Mouse (Mus musculus): ENCODE results near the gene Nccrp1.

Gene Nccrp1

DNA sequence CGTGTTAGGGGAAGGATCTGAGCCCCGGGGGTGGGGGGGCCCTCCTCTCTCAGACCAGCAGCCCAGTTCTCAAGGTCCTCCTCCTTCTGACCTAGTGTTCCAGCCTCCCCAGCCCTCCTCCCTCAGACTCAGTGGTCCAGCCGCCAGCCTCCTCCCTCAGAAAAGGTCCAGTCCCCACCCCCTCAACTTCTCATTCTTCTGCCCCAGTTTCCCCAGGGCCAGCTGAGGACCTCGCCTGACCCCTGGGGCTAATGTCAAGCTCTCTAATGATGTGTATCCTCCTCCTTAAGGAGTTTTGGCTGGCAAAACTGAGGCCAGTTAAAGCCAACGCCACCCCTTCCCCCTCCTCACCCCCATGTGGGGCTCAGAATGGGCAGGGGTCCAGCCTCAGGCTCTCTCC, at the start of gene Nccrp1:
TSS of gene Nccrp1 (minus strand) at position 101 of the 400 bp plus-strand sequence.
- no peak for DNase-seq (ENCODE audit: low read depth, low spot score)

DNA sequence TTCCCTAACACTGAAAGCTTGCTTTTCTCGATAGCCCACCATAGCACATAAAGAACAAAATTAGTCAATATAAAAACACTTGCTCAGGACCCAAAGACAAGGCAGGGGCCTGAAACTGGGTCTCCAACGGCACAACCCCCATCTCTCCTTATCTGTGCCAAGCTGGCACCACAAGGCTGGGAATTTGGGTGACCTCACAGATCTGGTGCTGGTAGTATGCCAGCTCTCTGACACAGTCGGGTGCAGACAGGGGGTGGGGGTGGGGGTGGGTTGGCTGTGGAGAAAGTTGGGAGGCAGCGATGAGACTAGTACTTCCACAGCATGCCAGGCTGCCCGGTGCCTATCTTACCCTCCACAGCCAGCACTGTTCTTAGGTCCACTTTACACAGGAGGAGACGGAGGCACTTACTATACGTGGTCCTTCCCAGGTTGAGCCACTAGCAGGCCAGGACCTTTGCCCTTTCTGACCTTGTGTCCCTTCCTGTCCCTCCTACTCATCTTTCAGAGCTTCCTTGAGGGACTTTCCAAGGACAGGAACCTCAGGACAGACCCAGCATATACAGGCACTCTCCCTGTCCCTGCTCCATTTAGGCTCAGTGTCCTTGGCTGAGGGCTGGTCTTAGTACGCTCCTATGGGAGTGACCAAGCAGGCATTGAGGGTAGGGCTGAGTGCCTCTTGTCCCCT, 48.8 kb upstream of the Nccrp1 start:
- no peak for DNase-seq (ENCODE audit: low read depth, low spot score)

DNA sequence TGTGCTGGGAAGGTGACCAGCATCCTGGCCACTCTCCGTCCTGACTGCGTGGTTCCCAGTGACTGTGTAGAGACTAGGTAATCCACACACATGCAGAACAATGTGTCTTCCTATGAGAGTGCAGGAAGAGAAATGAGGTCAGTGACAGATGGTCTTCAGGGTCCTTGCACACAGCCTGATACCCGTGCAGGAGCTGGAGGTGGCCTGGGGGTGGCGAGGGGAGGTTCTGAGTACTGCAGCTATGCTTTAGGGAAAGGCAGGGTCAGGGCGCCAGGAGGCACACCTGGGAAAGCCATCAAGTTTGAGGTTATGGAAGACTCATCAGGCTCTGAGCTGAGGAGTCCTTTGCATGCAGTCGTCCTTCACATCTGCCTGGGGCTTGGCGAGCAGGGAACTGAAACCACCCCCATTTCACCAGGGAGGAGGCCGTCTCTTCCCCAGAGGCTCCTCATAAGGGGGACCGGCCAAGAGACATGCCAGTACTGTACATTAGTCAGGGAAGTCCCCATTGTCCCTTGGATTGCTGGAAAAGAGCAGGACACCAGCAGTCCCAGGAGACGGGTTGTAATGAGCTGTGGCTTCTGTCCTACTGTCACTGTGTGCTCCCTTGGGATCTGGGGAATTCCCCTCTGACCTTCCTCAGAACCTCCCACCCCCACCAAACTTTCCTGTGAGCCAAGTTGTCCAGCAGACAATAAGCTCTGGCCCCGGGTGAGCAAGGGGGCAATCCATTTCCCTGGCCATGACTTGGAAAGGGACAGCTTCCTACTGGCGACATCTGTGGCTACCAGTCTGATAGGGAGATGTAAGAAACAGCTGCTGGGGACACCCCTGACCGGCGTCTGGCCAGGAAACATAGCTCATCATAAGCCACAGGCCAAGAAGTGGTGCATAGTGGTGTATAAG, 46.4 kb upstream of the Nccrp1 start:
- DNase-seq (ENCODE audit: low read depth, low spot score): no peak

GRCm38 (mm10) chr7:28591862-28592261, 44.8 kb upstream of the Nccrp1 start:
- DNase-seq (ENCODE audit: low read depth, low spot score): no peak

DNA sequence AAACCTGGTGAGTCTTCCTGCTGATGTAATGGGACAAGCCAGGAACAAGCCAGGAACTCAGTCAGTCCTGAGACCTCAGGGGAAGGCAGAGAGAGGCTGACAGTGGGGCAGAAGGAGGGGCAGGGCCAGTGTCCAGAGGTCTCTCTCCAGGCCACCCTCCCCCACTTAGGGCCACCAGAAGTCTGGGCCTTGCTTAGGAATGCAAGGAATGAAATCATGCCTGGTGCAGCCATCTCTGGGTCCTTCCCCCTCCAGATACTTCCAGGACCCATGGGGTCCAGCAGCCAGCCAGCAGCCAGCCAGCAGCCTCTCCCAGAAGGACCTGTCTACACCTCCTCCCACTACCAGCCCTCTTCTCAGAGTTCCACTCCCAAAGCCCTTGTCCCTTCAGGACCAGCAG, 40.6 kb upstream of the Nccrp1 start:
- no peak for DNase-seq (ENCODE audit: low read depth, low spot score)

GRCm38 (mm10) chr7:28586663-28587411, 39.8 kb upstream of the Nccrp1 start:
- no peak for DNase-seq (ENCODE audit: low read depth, low spot score)

DNA sequence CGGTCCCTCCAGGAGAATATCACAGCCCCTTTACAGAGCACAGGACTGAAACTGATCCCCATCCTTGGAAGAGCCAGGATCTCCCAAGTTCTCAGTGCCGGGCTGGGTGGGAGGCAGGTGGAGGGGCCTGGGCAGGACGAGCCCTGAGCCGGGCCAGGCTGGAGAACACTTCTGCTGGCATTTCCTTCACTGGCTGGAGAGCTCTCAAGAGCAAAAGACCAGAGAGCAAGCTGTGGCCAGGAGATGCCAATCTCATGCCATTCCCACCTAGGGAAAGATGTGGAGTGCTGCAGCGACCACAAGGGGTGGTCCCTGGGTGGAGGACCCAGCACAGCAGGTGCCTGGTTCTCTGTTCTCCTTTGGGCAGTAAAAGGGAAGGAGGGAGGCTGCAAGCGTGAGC, 37.9 kb upstream of the Nccrp1 start:
- no peak for DNase-seq (ENCODE audit: low read depth, low spot score)

- DNase-seq (ENCODE audit: low read depth, low spot score): no peak
Measured at GRCm38 (mm10) chr7:28584468-28584867, 37.4 kb upstream of the Nccrp1 start.

- DNase-seq (ENCODE audit: low read depth, low spot score): no peak
Measured at GRCm38 (mm10) chr7:28583570-28584344, 36.7 kb upstream of the Nccrp1 start.

GRCm38 (mm10) chr7:28582841-28583240, 35.8 kb upstream of the Nccrp1 start:
- DNase-seq (ENCODE audit: low read depth, low spot score): no peak

GRCm38 (mm10) chr7:28581721-28582120, 34.7 kb upstream of the Nccrp1 start:
- DNase-seq (ENCODE audit: low read depth, low spot score): no peak

DNA sequence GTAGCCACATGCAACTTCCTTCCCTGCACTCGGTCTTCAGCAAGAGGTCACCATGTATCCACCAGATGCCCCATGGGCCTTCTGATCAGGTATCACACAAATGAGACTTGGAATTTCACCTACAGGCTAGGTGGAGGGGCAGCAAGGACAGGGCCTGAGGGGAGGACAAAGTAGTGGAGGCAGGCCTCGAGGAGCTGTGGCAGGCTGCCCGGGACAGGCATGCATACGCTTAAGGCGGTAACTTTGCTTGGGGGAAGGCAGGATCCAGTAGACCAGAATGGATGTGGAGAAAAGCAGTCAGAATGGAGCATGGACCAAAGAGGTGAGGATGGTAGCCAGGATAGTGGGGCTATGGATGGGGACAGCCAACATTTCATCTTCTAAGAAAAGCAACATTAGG, 32.8 kb upstream of the Nccrp1 start:
- DNase-seq (ENCODE audit: low read depth, low spot score): no peak

DNA sequence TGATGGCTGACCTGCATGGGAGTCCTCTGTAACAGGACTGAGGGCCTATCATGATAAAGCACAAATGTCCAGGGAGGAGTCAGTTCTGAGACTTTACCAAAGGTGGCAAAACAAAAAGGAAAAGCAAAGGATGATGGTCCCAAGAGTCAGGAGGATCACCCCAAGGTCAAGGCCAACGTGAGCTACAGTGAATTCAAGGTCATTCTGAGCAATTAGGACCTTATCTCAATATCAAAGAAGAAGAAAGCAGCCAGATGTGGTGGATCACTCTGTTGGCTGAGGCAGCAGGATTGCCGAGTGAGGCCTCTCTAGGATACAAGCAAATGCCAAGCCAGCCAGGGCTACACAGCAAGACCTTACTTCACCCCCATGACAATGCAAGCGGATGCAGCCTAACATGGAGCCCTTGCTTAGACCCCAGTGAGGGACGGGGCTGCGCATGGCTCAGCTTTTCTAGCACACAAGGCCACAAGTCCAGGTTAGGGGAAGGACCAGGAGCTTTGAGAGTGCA, 31.5 kb upstream of the Nccrp1 start:
- DNase-seq (ENCODE audit: low read depth, low spot score): no peak

- DNase-seq (ENCODE audit: low read depth, low spot score): no peak
Measured at GRCm38 (mm10) chr7:28577826-28578542, 30.9 kb upstream of the Nccrp1 start.

DNA sequence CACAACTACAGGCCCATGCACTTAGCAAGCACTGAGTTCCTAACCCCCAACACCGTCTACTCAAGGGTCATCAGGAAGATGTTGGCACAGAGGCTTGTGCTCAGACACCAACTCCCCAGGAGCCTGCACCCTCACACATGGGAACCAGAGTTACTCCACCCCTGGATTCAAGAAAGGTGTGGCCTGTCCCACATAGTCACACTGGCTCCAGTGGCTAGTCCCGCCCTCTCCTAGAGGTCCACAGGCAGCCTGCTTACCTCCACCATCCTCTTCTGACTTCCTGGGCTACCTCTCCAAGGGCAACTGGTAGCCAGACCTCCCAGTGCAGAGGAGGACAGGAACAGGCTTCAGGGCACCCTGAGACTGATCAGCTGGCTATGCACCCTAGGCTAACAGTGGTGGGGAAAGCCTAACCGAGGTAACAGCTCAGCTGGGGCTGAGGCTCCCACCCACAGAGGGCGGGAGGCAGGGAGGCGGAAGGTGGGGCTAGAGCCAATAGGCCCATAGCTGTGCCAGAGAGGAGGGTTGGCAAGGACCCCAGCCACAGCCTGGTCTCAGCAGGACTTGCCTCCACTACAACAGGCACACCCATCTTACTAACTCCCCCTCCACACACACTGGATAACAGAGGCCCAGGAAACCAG, 29.3 kb upstream of the Nccrp1 start:
- no peak for DNase-seq (ENCODE audit: low read depth, low spot score)

GRCm38 (mm10) chr7:28575597-28575996, 28.5 kb upstream of the Nccrp1 start:
- no peak for DNase-seq (ENCODE audit: low read depth, low spot score)

DNA sequence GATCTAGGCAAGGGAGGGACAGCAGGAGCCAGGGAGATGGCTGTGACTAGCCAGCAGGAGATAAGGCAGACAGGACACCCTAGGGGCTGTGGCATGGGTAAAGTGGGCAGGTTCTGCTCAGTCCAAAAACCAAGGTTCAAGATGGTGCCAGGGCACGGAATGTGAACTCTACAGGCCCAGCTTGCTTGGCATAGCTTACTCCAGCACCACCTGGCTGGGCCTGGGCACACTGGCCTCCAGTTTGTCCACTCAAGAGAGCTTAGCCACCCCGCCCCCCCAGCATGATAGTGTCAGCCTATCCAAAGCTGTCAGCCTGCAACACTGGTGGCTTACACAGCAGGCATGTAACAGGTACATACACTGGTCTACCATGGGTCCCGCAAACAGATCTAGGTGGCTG, 26.2 kb upstream of the Nccrp1 start:
- no peak for DNase-seq (ENCODE audit: low read depth, low spot score)

DNA sequence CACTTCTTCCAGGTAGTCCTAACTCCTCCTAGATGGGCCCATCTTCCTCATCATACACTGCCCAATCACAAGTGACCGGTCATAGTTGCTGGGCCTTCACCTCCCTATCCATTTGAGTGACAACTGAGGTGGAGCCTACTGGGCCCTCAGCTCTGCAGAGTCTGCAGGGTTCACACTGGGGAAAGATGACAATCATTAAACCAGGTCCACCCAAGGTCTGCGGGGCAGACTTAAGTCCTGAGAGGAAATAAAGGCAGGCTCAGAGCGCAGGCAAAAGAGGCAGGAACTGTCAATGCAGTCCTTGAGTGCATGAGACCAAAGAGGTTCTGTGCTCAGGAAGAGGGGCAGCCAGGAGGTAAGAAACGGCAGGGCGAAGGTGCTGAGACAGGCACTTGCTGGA, 25.6 kb upstream of the Nccrp1 start:
- DNase-seq (ENCODE audit: low read depth, low spot score): no peak

GRCm38 (mm10) chr7:28570982-28571682, 24.1 kb upstream of the Nccrp1 start:
- DNase-seq (ENCODE audit: low read depth, low spot score): no peak

Measured in retina, postnatal 7 days (tissue).